In the genomic region with DNA sequence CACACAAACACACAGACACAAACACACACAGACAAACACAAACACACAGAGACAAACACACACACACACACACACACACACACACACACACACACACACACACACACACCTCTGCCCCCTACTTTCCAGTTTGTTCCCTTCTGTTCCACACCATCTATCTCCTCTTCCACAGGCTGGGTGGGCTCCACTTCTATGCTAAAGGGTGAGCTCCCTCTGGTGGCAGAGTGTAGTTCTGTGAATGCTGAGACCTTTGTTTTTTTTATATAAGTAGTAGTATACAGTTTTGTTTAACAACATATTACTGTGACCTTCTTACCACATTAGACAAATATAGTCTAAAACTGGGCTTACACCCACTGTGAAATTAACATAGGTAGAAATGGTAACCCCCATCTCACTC, we compare ENCODE assay signal across 10 mouse cellular contexts.
DNase-seq lines count a peak whose midpoint lies in the region; ATAC-seq lines count a peak whose summit lies in the region.
"Had no signal": no experiment of that assay in that cellular context is flagged by ENCODE, and none has a peak within 500 bp of the region (broad histone marks: within the 10 kb centered on the region; RNA-seq: fewer than 3 reads in every experiment).

No protein-coding gene starts in this region.

- no peak overlapping the region for H3K4me2 ChIP-seq in hindbrain, embryonic 11.5 days (replicated peaks; ENCODE audit: low read depth, low read length)
- no peak overlapping the region for H3K4me2 ChIP-seq in hindbrain, embryonic 12.5 days (replicated peaks)
- no peak overlapping the region for H3K4me2 ChIP-seq in forebrain, embryonic 14.5 days (ENCODE audit: low read length)
- H3K4me2 ChIP-seq: embryonic facial prominence, embryonic 15.5 days; lung, embryonic 15.5 days had no signal

- H3K4me3 ChIP-seq in hindbrain, embryonic 11.5 days (ENCODE audit: low read depth, low read length) = no peak overlapping the region
- no peak overlapping the region for H3K4me3 ChIP-seq in hindbrain, embryonic 12.5 days
- no peak overlapping the region for H3K4me3 ChIP-seq in forebrain, embryonic 14.5 days (ENCODE audit: low read depth, low read length)
- H3K4me3 ChIP-seq: embryonic facial prominence, embryonic 15.5 days; lung, embryonic 15.5 days had no signal

- peak; percentile 74 for DNase-seq in hindbrain, embryonic 11.5 days (ENCODE audit: low spot score)
- peak; percentile 79 for DNase-seq in CD4-positive, CD25-positive, alpha-beta regulatory T cell, adult 2 months (ENCODE audit: low read depth, low spot score)
- DNase-seq in ZHBTc4 (ENCODE audit: low read depth, low spot score) = peak; percentile 73
- DNase-seq in forebrain, embryonic 14.5 days (ENCODE audit: low spot score) = peak; percentile 80
- DNase-seq in layer of hippocampus, adult 9-11 months = peak; percentile 41
- DNase-seq in thymus, postnatal 25 days = peak; percentile 54

- ATAC-seq in hindbrain, embryonic 11.5 days (ENCODE audit: low FRiP score) = peak; percentile 38; the same call in 1 of the 2 replicates
- ATAC-seq in hindbrain, embryonic 12.5 days (ENCODE audit: low FRiP score) = no peak
- ATAC-seq in forebrain, embryonic 14.5 days = 0 out of 2 replicates have a peak, but pooled peaks have one; percentile 61
- peak; percentile 84 for ATAC-seq in megakaryocyte-erythroid progenitor cell, adult 5-6 weeks (replicated peaks; ENCODE audit: low FRiP score, low TSS enrichment, poor library complexity, severe bottlenecking)

- H3K9ac ChIP-seq in hindbrain, embryonic 11.5 days (ENCODE audit: low read depth, low read length) = no peak overlapping the region
- H3K9ac ChIP-seq in hindbrain, embryonic 12.5 days = no peak overlapping the region
- H3K9ac ChIP-seq in forebrain, embryonic 14.5 days (ENCODE audit: low read length) = no peak overlapping the region
- H3K9ac ChIP-seq: embryonic facial prominence, embryonic 15.5 days; lung, embryonic 15.5 days had no signal

- no peaks in the 10 kb centered on the region for H3K36me3 ChIP-seq in hindbrain, embryonic 11.5 days (ENCODE audit: control insufficient read depth, insufficient read depth, low read length)
- H3K36me3 ChIP-seq in hindbrain, embryonic 12.5 days = no peaks in the 10 kb centered on the region
- no peaks in the 10 kb centered on the region for H3K36me3 ChIP-seq in forebrain, embryonic 14.5 days (ENCODE audit: control insufficient read depth, insufficient read depth, low read length)
- H3K36me3 ChIP-seq: embryonic facial prominence, embryonic 15.5 days; lung, embryonic 15.5 days had no signal

- H3K4me1 ChIP-seq in hindbrain, embryonic 11.5 days (replicated peaks; ENCODE audit: control insufficient read depth, insufficient read depth, low read length) = no peaks in the 10 kb centered on the region
- H3K4me1 ChIP-seq in hindbrain, embryonic 12.5 days = no peaks in the 10 kb centered on the region
- no peaks in the 10 kb centered on the region for H3K4me1 ChIP-seq in forebrain, embryonic 14.5 days (ENCODE audit: control insufficient read depth, insufficient read depth, low read length)
- H3K4me1 ChIP-seq: embryonic facial prominence, embryonic 15.5 days; lung, embryonic 15.5 days had no signal

- no peaks in the 10 kb centered on the region for H3K9me3 ChIP-seq in hindbrain, embryonic 11.5 days (ENCODE audit: control insufficient read depth, low read length)
- H3K9me3 ChIP-seq in hindbrain, embryonic 12.5 days (replicated peaks) = no peaks in the 10 kb centered on the region
- no peaks in the 10 kb centered on the region for H3K9me3 ChIP-seq in forebrain, embryonic 14.5 days (replicated peaks; ENCODE audit: control insufficient read depth, low read length)
- H3K9me3 ChIP-seq: embryonic facial prominence, embryonic 15.5 days; lung, embryonic 15.5 days had no signal

- no peak overlapping the region for H3K27ac ChIP-seq in hindbrain, embryonic 11.5 days (ENCODE audit: low read depth, low read length)
- H3K27ac ChIP-seq in hindbrain, embryonic 12.5 days = no peak overlapping the region
- no peak overlapping the region for H3K27ac ChIP-seq in forebrain, embryonic 14.5 days (ENCODE audit: low read depth, low read length)
- H3K27ac ChIP-seq: embryonic facial prominence, embryonic 15.5 days; lung, embryonic 15.5 days had no signal

- H3K27me3 ChIP-seq in hindbrain, embryonic 11.5 days (ENCODE audit: control insufficient read depth, insufficient read depth, low read length) = no peaks in the 10 kb centered on the region
- H3K27me3 ChIP-seq in hindbrain, embryonic 12.5 days = no peaks in the 10 kb centered on the region
- no peaks in the 10 kb centered on the region for H3K27me3 ChIP-seq in forebrain, embryonic 14.5 days (replicated peaks; ENCODE audit: control insufficient read depth, insufficient read depth, low read length)
- H3K27me3 ChIP-seq: embryonic facial prominence, embryonic 15.5 days; lung, embryonic 15.5 days had no signal
